Mouse (Mus musculus) brown adipose tissue, adult 24 weeks (tissue): ENCODE data around the gene Gfy. TPM values are rescaled to one million over a fixed set of nuclear protein-coding genes. Genes with fewer than 3 reads are reported as not detected.

Experiments used
- H3K27ac ChIP-seq: fragments of 200-500 bp; replicated peaks from 2 replicates; pipeline ENCODE4 v1.5.1; 2012; ENCODE audit warnings: low read depth, mild to moderate bottlenecking, low read length
- H3K4me1 ChIP-seq: fragments of 200-500 bp; 2 replicates; pipeline ENCODE4 v1.6.1; 2012; ENCODE audit warnings: low read length, mixed read lengths; ENCODE audit not compliant: control insufficient read depth, insufficient read depth, insufficient read length
- H3K4me3 ChIP-seq: fragments of 200-500 bp; 2 replicates; pipeline ENCODE4 v1.5.1; 2012; ENCODE audit warnings: low read depth, mild to moderate bottlenecking, low read length, moderate library complexity; ENCODE audit not compliant: insufficient read depth
- polyA plus RNA-seq: library from polyadenylated mRNA; stranded (reverse); fragments of >200 nt; gene quantifications from 2 replicates; pipeline ENCODE4 v1.2.4, GENCODE M21; 2012; ENCODE audit not compliant: missing spikeins, insufficient read depth, insufficient read length

Gfy gene
- polyA plus RNA-seq, 1 experiment: not detected

- Histone ChIP-seq H3K4me3 (peak within 1 kb of the TSS; percentile 69), H3K27ac (peak within 1 kb of the TSS; percentile 80), H3K4me1 (0 out of 2 replicates have a peak, but pooled peaks cover 2% of the 10 kb centered on the region)
Observed at GRCm38 (mm10) chr7:45135993-45136567, 43.3 kb downstream of the Gfy start, which contains the start of the genes Gm45713 and Flt3l. Gene Gm45713, minus strand, starts transcription at chr7:45136231. Gene Flt3l, minus strand, starts transcription at chr7:45136432.

- H3K4me3 ChIP-seq: peak overlapping the region; percentile 69
- H3K4me1 ChIP-seq: 0 out of 2 replicates have a peak, but pooled peaks cover 2% of the 10 kb centered on the region
- H3K27ac ChIP-seq: no peak overlapping the region
Observed at GRCm38 (mm10) chr7:45135370-45135769, 44.0 kb downstream of the Gfy start.

DNA sequence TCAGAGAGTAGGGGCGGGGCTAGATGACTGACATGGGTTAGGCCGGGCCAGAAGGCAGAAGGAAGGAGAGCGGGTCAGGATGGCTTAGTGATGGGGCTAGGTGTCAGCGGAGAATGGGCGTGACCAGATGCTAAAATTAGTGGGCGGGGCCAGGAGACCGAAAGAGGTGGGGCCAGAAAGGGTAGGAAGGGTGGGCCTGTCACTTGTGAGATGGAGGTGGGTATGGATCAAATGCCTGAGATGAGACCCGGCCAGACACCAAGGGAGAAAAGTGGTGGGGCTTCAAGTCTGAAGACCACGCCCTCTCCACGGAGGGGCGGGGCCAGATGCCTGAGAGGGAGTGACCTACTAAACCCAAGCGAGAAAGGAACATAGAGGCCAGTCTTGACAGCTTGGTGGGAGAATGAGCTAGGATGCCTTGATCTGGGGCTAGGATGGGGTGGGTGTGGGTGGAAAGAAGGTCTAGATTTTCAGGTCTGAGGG lies 44.8 kb downstream of the Gfy start:
- no peak overlapping the region for H3K27ac ChIP-seq
- peaks cover 4% of the 10 kb centered on the region; the same call in 1 of the 2 replicates for H3K4me1 ChIP-seq
- H3K4me3 ChIP-seq: 0 out of 2 replicates have a peak overlapping the region, but pooled peaks have one; percentile 69

DNA sequence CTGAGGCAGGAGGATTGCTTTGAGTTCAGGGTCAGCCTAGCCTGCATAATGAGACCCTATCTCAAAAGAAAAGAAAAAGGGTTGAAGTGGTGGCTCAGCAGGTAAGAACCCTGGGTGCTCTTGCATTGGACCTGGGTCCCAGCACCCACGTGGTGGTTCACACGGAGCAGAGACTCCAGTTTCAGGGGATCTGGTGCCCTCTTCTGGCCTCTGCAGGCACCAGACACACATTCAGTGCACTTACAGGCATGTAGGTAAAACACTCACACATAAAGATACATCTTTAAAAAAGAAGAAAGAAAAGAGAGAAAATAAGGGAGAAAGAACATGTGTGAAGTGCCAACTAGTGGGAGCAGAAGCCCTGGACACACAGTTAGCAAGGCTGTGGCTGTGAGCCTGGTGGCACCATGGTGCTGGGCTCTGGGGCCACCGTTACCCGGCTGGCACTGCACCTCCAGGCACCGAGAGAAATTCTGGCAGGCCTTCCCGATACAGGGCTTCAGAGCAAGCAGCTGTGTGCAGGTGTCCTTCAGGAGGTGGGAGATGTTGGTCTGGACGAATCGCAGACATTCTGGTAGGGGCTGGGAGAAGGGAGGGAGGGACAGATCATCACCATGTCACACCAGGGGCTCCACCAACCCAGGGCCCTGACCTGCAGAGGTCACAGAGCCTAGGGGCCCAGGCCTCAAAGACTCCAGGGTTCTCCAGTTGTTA lies 45.8 kb downstream of the Gfy start:
- Histone ChIP-seq H3K4me3 (no peak overlapping the region), H3K27ac (no peak overlapping the region), H3K4me1 (peaks cover 5% of the 10 kb centered on the region; the same call in 1 of the 2 replicates)

- Histone ChIP-seq H3K4me1 (peaks cover 13% of the 10 kb centered on the region; the same call in 1 of the 2 replicates), H3K27ac (no peak overlapping the region), H3K4me3 (no peak overlapping the region)
Observed at GRCm38 (mm10) chr7:45131850-45132249, 47.5 kb downstream of the Gfy start.

DNA sequence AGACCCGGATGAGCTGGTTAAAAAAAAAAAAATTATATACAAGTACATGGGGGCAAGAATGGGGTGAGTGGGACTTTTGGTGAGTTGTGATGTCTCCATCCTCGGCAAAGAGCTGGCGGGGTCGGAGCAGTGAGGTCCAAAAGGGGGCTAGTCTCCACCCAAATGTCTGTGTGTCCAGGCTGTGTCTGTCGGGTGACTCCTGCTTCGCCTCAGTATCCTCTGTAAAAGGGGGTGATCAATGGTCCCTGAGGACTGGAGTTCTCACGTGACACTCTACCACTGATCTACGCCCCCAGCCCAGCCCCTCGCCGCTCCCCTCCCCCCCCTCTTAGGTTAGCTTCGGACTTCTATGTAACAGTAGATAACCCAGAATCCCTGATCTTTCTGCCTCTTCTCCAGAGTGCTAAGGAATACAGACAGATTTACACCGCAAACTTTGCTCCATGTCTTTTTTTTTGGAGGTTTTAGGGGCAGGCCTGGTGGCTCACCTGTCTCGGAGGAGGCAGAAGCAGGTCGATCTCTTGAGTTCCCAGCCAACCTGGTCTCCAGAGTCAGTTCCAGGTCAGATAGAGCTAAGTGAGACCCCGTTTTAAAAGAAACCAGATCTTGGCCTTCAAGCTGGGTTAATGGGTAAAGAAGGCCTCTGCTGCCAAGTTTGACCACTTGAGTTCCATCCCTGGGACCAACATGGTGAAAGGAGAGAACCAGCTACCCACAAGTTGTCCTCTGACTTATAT lies 49.4 kb downstream of the Gfy start:
- Histone ChIP-seq H3K4me1 (peaks cover 13% of the 10 kb centered on the region; the same call in 1 of the 2 replicates), H3K27ac (peak overlapping the region; percentile 90), H3K4me3 (peak overlapping the region; percentile 73)

DNA sequence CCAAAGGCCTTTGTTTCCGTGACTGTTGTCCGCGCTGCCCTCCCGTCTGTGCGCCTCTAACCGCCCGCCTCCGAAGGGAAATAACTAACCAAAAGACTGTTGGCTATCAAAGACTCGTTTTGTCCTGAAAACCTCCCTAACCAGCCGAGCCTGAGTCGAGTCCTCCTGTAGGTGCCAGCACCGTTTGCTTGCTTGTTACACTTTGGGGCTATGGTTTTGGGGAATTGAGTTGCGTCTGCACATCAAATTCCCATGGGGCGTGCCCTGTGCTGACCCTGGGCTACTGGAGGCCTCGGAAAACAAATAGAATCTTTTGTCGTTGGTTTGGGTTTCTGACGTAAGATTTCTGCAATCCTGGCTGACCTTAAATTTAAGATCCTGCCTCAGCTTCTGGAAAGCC lies 50.1 kb downstream of the Gfy start:
- Histone ChIP-seq H3K4me1 (peaks cover 11% of the 10 kb centered on the region; the same call in 1 of the 2 replicates), H3K4me3 (peak overlapping the region; percentile 73), H3K27ac (peak overlapping the region; percentile 90)

DNA sequence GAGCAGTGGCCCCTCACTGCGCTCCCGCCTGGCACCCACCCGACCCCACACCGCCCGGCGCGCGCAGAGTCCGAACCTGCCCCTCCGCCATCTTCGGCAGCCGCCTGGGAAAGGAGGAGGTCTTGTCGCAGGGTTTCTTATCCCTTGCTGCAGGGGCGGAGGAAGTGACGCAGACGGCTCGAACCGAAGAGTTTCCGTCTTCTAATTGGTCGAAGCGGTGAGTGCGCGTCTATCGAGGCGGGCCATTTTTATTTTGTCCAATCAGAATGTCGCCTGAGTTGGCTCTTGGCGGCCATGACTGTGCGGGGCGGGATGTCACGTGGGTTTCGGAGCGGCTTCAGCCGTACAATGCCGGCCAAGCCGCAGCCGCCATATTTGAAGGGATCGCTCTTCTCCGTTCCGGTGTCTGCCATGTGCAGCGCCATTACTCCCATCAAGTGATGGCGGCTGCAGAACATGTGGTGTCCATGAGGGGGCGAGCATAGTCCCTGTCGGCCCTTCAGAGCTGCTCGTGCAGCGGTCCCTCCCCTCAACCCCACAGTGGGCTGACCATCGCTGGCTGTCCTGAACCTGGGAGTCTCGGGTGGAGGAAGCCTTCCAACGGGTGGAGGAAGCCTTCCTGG lies 50.6 kb downstream of the Gfy start, which contains the start of gene Rpl13a:
TSS of gene Rpl13a (minus strand) at position 138 of the 623 bp plus-strand sequence.
- peak within 1 kb of the TSS; percentile 90 for H3K4me3 ChIP-seq
- peak within 1 kb of the TSS; percentile 90 for H3K27ac ChIP-seq
- H3K4me1 ChIP-seq: peaks cover 11% of the 10 kb centered on the region; the same call in 1 of the 2 replicates

GRCm38 (mm10) chr7:45127700-45128224 lies 51.6 kb downstream of the Gfy start:
- peak overlapping the region; percentile 86 for H3K27ac ChIP-seq
- peaks cover 11% of the 10 kb centered on the region for H3K4me1 ChIP-seq
- H3K4me3 ChIP-seq: peak overlapping the region; percentile 90

DNA sequence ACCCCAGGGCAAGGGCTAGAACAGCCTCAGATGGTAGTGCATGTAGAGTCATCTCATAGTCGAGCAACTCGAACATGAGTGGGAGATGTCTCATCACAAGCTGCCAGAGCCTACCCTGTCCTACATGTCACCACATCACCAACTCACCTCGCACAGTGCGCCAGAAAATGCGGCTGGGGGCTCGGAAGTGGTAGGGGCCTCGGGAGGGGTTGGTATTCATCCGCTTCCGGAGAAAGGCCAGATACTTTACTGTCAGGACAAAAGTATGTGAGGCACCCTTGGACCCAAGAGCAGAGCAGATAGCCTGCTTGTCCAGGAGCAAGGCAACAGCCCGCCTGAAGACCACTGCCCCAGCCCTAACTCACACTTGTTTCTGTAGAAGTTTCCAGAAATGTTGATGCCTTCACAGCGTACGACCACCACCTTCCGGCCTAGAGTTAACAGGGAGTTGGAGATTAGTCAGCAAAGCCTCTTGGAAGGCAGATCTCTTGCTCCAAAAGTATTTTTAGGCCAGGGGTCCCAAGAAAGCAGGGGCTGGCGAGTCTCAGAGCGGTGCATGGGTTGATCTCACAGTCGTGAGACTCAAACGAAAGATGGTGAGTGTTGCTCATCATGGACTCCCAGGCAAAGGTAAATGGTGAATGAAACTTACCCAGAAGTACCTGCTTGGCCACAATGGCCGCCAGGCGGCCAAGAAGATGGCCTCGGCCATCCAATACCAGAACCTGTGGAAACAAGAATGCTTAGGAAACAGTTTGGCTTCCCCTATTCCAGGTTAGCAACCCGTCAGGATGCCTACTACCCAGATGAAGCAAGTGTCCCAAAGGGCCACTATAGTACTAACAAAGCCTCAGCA lies 52.3 kb downstream of the Gfy start:
- Histone ChIP-seq H3K4me1 (peaks cover 12% of the 10 kb centered on the region), H3K4me3 (peak overlapping the region; percentile 90), H3K27ac (no peak overlapping the region)

Other genes with a start within 250 kb of the Gfy start
- gene Tsks, start 236.4 kb downstream of the Gfy start, polyA plus RNA-seq: not detected in 2 replicates
- gene Cpt1c, start 204.7 kb downstream of the Gfy start, polyA plus RNA-seq: 0.58 and 0.75 TPM in 2 replicates
- gene Prmt1, start 193.0 kb downstream of the Gfy start, polyA plus RNA-seq: 47.1 and 73.7 TPM in 2 replicates
- 40.8 and 41.4 TPM in 2 replicates for gene Irf3, start 181.9 kb downstream of the Gfy start, polyA plus RNA-seq
- 8.9 and 9.1 TPM in 2 replicates for gene Bcl2l12, start 180.9 kb downstream of the Gfy start, polyA plus RNA-seq
- gene Scaf1, start 163.2 kb downstream of the Gfy start, polyA plus RNA-seq: 26.3 and 27.5 TPM in 2 replicates
- 76.5 and 82.6 TPM in 2 replicates for gene Rras, start 161.6 kb downstream of the Gfy start, polyA plus RNA-seq
- 4.8 and 5.4 TPM in 2 replicates for gene Prr12, start 126.7 kb downstream of the Gfy start, polyA plus RNA-seq
- gene Nosip, start 117.1 kb downstream of the Gfy start, polyA plus RNA-seq: 24.3 and 26.8 TPM in 2 replicates
- 17.2 and 33.8 TPM in 2 replicates for gene Prrg2, start 116.9 kb downstream of the Gfy start, polyA plus RNA-seq
- 12.7 and 16.4 TPM in 2 replicates for gene Rcn3, start 87.3 kb downstream of the Gfy start, polyA plus RNA-seq
- 167 and 170 TPM in 2 replicates for gene Fcgrt, start 75.7 kb downstream of the Gfy start, polyA plus RNA-seq
- gene Rps11, start 55.1 kb downstream of the Gfy start, polyA plus RNA-seq: 1,258 and 1,344 TPM in 2 replicates
- gene Rpl13a, start 50.8 kb downstream of the Gfy start, polyA plus RNA-seq: 1,142 and 1,278 TPM in 2 replicates
- not detected in 2 replicates for gene Gm45713, start 43.3 kb downstream of the Gfy start, polyA plus RNA-seq
- gene Flt3l, start 43.1 kb downstream of the Gfy start, polyA plus RNA-seq: 5.9 and 6.8 TPM in 2 replicates
- 50.5 and 66.3 TPM in 2 replicates for gene Pih1d1, start 25.3 kb downstream of the Gfy start, polyA plus RNA-seq
- gene Aldh16a1, start 25.0 kb downstream of the Gfy start, polyA plus RNA-seq: 28.0 and 30.9 TPM in 2 replicates
- gene Slc17a7, start 15.6 kb downstream of the Gfy start, polyA plus RNA-seq: not detected in 2 replicates
- not detected in 2 replicates for gene Pth2, start 1.4 kb upstream of the Gfy start, polyA plus RNA-seq
- not detected in 2 replicates for gene Ccdc155, start 25.3 kb upstream of the Gfy start, polyA plus RNA-seq
- gene Dkkl1, start 32.6 kb upstream of the Gfy start, polyA plus RNA-seq: not detected in 2 replicates
- 3.2 and 4.9 TPM in 2 replicates for gene Tead2, start 36.2 kb upstream of the Gfy start, polyA plus RNA-seq
- 4.1 and 4.5 TPM in 2 replicates for gene Cd37, start 59.5 kb upstream of the Gfy start, polyA plus RNA-seq
- not detected in 2 replicates for gene Slc6a16, start 61.5 kb upstream of the Gfy start, polyA plus RNA-seq
- gene Slc6a21, start 97.9 kb upstream of the Gfy start, polyA plus RNA-seq: not detected in 2 replicates
- gene Trpm4, start 154.2 kb upstream of the Gfy start, polyA plus RNA-seq: 4.0 and 5.0 TPM in 2 replicates
- 8.1 and 16.2 TPM in 2 replicates for gene Hrc, start 155.7 kb upstream of the Gfy start, polyA plus RNA-seq
- gene Ppfia3, start 187.4 kb upstream of the Gfy start, polyA plus RNA-seq: not detected in 2 replicates
- not detected in 2 replicates for gene Lin7b, start 191.0 kb upstream of the Gfy start, polyA plus RNA-seq
- gene Snrnp70, start 216.2 kb upstream of the Gfy start, polyA plus RNA-seq: 69.0 and 82.7 TPM in 2 replicates
- 1.0 TPM in 1 of 2 replicates, not detected in the other for gene Kcna7, start 226.1 kb upstream of the Gfy start, polyA plus RNA-seq
- gene Ntf5, start 234.1 kb upstream of the Gfy start, polyA plus RNA-seq: not detected in 2 replicates
- not detected in 2 replicates for gene Lhb, start 241.3 kb upstream of the Gfy start, polyA plus RNA-seq